Mouse (Mus musculus): ENCODE data around the gene Btnl6. TPM values are rescaled to one million over a fixed set of nuclear protein-coding genes. Genes with fewer than 3 reads are reported as not detected.

Btnl6 gene
- not detected in 4 replicates for total RNA-seq (2023)

DNA sequence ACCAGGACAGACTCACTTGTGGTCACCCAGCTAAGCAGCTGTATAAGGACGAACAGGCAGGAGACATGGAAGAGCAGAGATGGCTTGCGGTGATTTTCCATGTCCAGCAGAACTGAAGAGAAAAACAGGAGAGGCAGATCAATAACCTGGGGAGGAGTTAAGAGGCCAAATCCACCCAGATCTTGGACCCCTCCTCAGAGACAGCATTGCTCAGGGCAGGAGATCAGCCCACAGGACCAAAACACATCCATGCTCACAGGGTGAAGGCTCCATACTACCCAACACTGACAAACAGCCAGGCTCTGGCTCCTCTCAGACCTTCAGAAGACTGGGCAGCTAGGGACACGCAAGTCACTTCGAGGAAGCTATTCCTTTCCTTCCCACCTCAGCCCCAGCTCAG is at the start of gene Btnl6:
Gene Btnl6, minus strand, starts transcription at position 101 of the 400 bp plus-strand sequence.

DNA sequence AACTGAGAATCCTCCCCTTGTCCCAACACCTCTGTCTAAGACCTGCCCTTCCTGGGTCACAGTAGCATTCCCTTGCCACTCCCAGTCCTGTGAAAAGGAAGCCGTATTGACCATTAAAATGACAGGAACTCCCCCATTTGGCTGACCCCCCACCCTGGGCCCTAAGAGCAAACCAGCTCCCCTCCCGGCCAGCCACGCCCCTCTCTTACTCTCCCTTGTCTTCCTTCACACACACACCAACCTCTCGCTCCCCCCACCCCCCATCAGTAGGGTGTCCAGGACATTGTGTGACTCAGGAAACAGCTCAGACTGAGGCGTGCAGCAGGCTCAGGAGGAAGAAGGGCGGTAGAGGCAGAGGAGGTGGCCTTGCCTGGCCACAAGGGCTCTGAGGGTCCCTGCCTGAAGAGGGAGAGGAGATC is 46.9 kb upstream of the Btnl6 start, which contains the start of gene Notch4:
Gene Notch4, plus strand, starts transcription at position 266 of the 419 bp plus-strand sequence.

DNA sequence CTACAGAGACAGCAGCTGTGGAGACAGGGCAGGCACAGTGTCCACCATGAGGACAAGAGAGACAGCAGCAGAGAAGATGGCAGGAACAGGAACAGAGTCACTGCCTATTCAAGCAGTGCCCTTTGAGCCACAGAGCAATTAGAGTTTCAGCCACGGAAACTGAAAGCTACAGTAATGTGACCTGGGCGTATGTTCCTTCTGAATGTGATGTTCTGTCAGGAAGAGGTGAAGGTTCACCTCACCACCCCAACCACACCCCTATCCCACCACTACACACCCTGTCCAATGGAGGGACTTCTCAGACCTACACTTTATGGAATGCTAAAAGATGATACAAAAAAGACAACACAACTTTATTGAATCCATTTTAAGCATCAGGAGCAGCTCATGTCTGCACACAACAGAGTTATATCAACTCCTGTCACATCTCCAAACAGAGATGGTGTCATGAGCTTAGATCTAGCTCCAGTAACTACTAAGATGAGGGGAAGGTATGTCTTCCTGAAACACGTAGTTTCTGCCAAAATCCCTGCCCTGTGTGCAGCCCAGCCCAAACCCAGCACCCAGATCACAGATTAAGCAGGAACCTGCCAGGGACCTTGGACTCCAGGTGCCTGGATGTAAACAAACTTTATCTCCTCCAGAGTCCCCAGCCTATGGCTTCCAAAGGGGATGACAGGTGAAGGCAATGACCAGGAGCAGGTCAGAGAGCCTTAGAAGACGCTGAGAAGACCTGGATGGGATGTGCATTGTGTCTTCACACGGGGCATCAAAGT is 39.7 kb downstream of the Btnl6 start, which contains the start of gene Btnl4:
Gene Btnl4, minus strand, starts transcription at position 81 of the 776 bp plus-strand sequence.

Other genes with a start within 250 kb of the Btnl6 start
- gene H2-Aa, start 229.5 kb downstream of the Btnl6 start, total RNA-seq (2023): 5,071 to 5,156 TPM (median 5,095 TPM) in 4 replicates
- gene H2-Eb1, start 211.5 kb downstream of the Btnl6 start, total RNA-seq (2023): 3,754 to 3,983 TPM (median 3,819 TPM) in 4 replicates
- 39.5 to 45.2 TPM (median 44.6 TPM) in 4 replicates for gene H2-Eb2, start 191.7 kb downstream of the Btnl6 start, total RNA-seq (2023)
- gene Btnl2, start 162.5 kb downstream of the Btnl6 start, total RNA-seq (2023): 8.7 to 12.1 TPM (median 11.4 TPM) in 4 replicates
- gene Btnl1, start 140.2 kb downstream of the Btnl6 start, total RNA-seq (2023): 2.4 to 4.0 TPM (median 3.3 TPM) in 4 replicates
- 15.9 to 24.9 TPM (median 20.4 TPM) in 4 replicates for gene BC051142, start 118.5 kb downstream of the Btnl6 start, total RNA-seq (2023)
- not detected in 4 replicates for gene Btnl4, start 40.0 kb downstream of the Btnl6 start, total RNA-seq (2023)
- 0.36 to 1.6 TPM (median 0.63 TPM) in 4 replicates for gene Notch4, start 46.9 kb upstream of the Btnl6 start, total RNA-seq (2023)
- 117 to 138 TPM (median 127 TPM) in 4 replicates for gene Gpsm3, start 72.5 kb upstream of the Btnl6 start, total RNA-seq (2023)
- 47.4 to 53.9 TPM (median 53.5 TPM) in 4 replicates for gene Pbx2, start 73.9 kb upstream of the Btnl6 start, total RNA-seq (2023)
- 3.6 to 4.4 TPM (median 4.3 TPM) in 4 replicates for gene Ager, start 80.5 kb upstream of the Btnl6 start, total RNA-seq (2023)
- 25.6 to 33.1 TPM (median 27.8 TPM) in 4 replicates for gene Rnf5, start 86.3 kb upstream of the Btnl6 start, total RNA-seq (2023)
- gene Agpat1, start 86.9 kb upstream of the Btnl6 start, total RNA-seq (2023): 59.3 to 69.6 TPM (median 64.7 TPM) in 4 replicates
- gene Egfl8, start 98.6 kb upstream of the Btnl6 start, total RNA-seq (2023): not detected in 4 replicates
- gene Ppt2, start 111.2 kb upstream of the Btnl6 start, total RNA-seq (2023): 2.5 to 3.9 TPM (median 3.0 TPM) in 4 replicates
- gene Prrt1, start 112.2 kb upstream of the Btnl6 start, total RNA-seq (2023): 0.38 TPM in 1 of 4 replicates, not detected in the others
- 2.2 to 6.7 TPM (median 3.2 TPM) in 4 replicates for gene Fkbpl, start 127.4 kb upstream of the Btnl6 start, total RNA-seq (2023)
- 66.0 to 75.7 TPM (median 68.0 TPM) in 4 replicates for gene Atf6b, start 129.8 kb upstream of the Btnl6 start, total RNA-seq (2023)
- gene Tnxb, start 153.2 kb upstream of the Btnl6 start, total RNA-seq (2023): 0.09 to 0.19 TPM (median 0.13 TPM) in 4 replicates
- gene C4b, start 226.5 kb upstream of the Btnl6 start, total RNA-seq (2023): 1.5 to 2.8 TPM (median 2.1 TPM) in 4 replicates

All from B cell, adult 62 days (primary cell).